Mouse (Mus musculus): Measurements from ENCODE around the gene Ear6.
"Not testable (repeated sequence)": the region's sequence is repeated elsewhere in the genome, so short reads cannot be mapped to it uniquely, and the experiment has no call there.

Ear6 gene

DNA sequence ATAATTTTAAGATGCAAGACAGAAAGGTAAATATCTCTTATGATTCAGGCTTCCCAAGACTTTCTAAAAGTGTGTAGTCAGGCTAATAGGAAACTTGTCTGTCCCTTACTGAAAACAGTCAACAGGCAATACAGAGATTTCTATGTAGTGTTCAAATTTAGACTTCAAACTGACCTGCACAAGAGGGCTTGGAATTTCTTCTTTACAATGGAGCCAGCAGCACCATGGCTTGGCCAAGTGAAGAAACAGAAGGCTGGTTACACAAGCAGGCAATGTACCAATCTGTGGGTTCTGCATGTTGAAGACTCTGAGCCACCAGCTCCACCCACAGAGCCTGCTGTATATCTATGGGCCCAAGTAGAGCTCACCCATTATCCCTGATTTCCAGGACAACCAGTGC, at the start of gene Ear6:
TSS of gene Ear6 (plus strand) at position 301 of the 400 bp plus-strand sequence.
- DNase-seq = no peak

DNA sequence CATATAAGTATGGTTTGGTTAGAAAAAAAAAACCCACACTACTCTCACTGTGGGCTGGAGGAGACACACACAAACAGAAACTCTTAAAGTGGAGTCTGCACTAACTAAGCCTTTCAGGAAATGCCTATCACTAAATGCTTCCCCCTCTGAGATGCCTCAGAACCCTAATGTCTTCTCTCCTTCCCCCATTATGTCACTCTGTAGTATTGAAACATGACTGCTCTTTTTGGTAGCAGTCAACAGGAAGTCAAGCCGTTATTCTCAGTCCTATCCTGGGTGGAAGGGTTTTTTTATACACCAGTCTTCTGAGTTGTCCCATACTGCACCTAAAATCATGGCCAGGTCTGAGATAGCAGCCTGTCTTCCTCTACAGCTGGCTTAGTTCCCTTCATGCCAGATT, 26.9 kb upstream of the Ear6 start:
- no peak for DNase-seq

DNA sequence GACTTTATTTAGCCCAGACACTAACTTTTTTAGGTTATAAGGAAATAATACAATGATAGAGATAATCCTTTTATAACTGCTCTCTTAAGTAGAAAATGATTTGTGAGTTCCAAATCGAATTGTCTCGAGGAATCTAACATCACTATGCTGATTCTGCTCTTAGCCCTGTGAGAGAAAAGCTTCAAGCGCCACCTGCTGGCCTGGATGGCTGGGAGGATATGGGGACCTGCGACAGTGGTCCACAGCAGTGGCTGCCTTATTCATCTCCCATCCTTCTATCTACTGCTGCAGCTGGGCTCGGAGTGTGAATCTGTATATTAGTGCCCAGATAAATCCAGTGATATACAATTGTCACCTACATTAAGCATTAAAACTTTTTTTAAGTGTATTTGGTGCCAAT, 25.7 kb upstream of the Ear6 start:
- DNase-seq = peak in 1 of 2 experiments; percentile 31

DNA sequence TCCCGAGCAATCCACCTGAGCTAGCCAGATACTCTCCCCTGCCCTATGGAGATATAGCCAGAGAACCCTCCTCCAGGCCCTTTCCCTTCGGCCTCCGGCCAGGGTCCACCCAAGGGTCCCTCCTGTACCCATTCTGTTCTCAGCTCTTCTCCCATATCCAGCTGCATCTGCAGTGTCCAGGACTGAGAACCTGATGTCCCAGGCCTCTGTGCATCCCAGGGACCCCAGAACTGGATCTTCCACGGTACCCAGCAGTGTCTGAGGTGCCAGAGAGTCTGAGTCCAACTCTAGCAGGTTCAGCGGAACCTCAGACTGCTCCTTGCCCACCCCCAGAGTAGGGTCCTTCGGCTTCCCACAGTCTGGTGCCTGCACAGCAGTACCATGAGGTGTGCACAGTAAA, 24.3 kb upstream of the Ear6 start:
- DNase-seq = no peak

DNA sequence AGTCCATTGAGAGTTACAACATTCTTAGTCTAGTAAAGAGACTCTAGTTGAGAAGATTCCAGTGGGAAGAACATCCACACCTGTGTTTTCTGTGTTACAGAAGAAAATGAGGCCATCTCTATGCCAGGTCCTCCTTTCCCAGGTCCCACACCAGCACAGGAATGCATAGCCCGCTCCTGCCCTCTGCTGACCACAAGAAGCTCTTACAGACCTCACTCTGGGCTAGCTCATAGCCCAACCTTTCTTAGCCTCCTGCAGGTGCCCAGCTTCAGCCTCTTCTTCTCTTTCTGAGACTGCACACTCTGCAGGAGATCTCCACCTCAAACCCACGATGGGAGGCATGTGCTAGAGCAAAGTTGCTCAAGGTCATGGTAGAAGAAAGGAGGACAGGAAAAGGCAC, 15.0 kb upstream of the Ear6 start:
- not testable (repeated sequence) for DNase-seq

DNA sequence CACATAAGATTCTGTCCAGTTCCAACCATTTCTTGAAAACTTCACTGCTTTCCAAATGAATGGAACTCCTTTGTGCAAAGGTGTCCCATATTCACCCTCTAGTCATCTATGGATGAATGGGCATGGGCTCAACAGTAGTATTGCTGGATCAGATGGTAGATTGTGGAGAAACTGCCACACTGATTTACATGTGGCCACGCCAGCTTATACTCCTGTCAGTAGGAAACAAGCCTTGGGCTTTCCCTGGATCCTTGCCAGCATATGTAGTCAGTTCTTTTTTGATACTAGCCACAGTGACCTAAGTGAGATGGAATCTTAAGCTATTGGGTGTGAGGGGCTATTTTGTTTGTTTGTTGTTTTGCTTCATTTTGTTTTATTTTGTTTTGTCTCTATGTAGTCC, 11.2 kb upstream of the Ear6 start:
- DNase-seq = no peak

DNA sequence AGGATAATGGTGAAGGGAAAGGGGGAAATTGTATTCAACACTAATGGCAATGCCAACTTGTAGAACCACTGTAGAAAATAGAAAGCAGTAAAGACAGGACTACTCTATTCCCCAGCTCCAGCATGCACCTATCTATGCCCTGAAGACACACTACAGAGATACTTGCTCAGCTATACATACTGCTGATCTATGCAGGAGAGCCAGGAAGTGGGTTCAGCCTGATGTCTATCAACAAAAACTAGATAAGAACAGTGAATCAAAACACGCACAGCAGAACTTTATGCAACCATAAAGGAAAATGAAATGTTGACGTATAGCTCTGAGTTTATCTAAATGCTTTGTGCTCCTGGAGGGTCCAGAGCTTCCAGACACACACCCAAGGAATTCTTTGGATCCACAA, 10.7 kb upstream of the Ear6 start:
- DNase-seq = no peak

DNA sequence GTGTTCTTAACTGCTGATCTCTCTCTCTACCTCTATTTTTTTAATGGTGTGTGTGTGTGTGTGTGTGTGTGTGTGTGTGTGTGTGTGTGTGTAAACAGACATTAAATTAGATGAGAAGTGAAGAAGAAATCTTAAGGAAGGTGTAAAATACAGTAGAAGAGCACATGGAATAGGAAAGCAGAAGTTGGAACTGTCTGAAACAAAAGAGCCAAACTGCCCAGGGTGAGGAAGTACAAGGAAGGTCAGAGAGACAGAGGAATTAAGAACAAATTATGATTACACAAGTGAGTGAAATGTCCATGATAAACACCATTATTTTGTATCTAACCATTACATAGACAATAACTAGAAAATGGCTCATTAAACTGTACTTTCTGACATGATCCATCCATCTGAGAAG, 9.6 kb upstream of the Ear6 start:
- no peak for DNase-seq

DNA sequence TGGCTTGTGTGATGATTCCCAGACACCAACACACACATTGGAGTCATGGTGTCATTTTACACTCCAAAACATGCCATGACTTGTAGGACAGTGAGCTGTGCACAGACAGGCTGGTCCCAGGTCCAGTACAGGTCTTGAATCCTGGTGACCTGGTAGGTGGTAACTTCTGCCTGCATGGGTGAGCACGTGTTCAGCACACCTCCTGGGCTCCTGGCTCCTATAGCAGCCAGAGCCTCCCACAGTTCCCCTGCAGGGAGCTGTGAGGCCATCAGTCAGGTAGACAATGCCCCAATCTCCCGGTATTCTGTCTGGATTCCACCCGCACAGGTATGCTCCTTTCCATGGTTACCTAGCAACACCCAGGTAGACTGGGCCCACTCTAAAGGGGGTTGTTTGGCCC, 6.9 kb upstream of the Ear6 start:
- no peak for DNase-seq

DNA sequence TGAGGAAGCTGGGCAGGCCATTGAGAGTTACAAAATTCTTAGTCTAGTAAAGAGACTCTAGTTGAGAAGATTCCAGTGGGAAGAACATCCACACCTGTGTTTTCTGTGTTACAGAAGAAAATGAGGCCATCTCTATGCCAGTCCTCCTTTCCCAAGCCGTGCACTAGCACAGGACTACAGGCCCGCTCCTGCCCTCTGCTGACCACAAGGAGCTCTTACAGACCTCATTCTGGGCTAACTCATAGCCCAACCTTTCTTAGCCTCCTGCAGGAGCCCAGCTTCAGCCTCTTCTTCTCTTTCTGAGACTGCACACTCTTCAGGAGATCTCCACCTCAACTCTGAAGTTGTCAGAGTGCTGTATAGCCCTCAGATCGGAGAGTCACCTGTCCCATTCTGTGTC, 2.5 kb upstream of the Ear6 start:
- not testable (repeated sequence) for DNase-seq

DNA sequence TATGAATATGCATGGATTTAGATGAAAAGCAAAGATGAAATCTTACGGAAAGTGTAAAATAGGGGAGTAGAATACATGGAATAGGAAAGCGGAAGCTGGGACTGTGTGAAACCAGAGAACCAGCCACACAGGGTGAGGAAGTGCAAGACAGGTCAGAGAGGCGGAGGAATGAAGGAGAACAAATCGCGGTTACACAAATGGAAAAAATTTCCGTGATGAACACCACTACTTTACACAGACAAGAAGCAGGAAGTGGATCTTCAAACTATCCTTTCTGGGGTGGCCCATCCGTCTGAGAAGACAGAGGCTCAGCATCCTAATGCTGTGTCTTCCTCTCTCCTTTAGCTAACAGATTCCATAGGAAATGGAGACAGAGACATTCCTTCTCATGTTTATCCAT, 1.8 kb downstream of the Ear6 start:
- DNase-seq = not testable (repeated sequence)

DNA sequence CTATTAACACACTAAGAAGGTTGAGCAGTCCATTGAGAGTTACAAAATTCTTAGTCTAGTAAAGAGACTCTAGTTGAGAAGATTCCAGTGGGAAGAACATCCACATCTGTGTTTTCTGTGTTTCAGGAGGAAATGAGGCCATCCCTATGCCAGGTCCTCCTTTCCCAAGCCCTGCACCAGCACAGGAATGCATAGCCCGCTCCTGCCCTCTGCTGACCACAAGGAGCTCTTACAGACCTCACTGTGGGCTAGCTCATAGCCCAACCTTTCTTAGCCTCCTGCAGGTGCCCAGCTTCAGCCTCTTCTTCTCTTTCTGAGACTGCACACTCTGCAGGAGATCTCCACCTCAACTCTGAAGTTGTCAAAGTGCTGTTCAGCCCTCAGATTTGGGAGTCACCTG, 10.1 kb downstream of the Ear6 start:
- DNase-seq = not testable (repeated sequence)

DNA sequence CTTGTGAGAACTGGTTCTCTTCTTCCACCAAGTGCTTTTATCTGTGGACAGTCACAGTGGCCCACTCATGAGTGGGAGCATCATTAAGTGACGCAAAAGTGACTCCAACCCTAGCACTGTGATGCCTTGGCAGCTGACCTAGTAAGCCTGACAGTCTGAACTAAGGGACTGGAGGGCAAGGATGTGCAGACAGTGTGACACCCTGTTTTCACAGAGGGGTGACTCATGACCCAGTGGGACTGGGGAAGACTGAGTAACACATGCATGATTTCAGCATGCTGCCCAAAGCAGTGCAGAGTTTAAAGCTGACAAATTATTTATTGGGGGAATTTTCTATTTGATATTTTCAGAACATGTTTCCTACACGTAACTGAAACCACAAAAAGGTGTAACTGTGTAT, 17.3 kb downstream of the Ear6 start:
- no peak for DNase-seq

DNA sequence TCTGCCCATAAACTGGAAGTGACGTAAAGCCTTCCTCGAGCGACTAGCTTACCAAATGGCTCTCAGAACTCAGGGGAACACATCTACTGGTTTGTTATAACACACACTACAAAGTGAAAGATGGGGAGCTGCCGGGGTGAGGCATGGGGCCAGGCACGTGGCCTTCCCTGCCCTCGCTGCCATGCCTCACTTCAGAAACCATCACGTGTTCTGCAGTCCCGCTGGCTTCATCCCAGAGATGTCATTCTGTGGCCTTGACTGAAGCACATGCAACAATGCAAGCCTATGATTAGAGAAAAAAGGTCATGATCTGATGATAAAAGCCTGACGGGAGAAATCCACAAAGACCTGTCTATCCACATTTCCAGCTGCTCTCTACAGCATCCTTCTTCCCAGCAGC, 18.2 kb downstream of the Ear6 start:
- DNase-seq = no peak

DNA sequence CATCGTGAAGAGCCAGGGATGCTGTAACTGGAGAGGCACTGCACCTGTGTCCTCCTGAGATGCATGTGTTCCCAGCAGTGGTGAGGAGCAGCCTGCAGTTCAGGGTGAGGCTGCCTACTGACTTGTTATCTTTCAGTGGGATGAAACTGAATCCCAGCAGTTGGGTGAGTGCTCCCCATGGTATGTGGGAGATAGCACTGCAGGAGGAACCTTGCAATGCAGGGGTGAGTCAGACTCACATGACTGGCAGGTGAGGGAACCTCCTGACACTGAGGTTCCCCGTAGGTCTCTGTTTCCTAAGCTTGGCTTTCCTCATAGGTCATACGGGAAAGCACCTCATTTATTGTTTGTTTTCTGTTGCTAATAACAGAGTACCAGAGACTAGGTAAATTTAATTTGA, 24.0 kb downstream of the Ear6 start:
- no peak for DNase-seq

DNA sequence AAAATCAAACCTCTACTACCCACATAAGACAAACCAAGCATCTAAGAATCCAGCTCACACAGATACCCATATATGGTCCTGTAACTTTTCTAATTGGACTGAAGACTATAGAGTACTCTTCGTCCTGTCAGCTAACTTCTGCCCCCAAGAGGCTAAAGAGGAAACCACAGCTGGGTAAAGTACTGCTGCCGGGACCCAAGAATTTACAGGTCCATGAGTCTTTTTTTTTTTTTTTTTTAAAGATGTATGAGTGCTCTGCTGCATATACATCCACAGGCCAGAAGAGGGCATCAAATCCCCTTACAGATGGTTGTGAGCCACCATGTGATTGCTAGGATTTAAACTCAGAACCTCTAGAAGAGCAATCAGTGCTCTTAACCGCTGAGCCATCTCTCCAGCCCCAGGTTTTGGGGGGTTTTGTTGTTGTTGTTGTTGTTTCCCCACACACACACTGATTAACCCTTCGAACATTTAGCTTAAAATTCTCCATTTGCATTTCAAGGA, 30.1 kb downstream of the Ear6 start:
- peak; percentile 76 to 77 for DNase-seq

DNA sequence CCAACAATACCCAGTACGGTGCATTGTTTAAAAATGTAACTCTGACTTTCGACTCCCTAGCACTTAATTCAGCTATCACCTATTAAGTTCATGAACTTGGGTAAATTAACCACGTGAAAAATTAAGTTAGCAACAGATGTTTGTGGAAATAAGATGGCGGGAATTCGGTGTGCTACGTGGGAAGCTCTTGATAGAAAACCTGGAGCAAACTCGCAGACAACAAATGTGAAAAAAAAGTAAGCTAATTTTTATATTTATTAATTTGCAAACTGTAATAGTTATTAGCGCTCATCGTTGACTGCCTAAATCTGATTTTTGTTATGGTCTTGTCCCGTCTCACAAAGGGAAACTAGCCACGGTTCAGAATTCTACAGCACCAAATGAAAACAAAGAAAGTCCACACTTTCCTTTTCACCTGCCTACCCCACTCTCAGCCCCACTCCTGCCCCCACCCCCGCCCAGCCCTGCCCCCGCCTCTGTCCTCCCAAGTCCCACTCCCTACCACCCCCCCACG, 30.6 kb downstream of the Ear6 start:
- DNase-seq = no peak

DNA sequence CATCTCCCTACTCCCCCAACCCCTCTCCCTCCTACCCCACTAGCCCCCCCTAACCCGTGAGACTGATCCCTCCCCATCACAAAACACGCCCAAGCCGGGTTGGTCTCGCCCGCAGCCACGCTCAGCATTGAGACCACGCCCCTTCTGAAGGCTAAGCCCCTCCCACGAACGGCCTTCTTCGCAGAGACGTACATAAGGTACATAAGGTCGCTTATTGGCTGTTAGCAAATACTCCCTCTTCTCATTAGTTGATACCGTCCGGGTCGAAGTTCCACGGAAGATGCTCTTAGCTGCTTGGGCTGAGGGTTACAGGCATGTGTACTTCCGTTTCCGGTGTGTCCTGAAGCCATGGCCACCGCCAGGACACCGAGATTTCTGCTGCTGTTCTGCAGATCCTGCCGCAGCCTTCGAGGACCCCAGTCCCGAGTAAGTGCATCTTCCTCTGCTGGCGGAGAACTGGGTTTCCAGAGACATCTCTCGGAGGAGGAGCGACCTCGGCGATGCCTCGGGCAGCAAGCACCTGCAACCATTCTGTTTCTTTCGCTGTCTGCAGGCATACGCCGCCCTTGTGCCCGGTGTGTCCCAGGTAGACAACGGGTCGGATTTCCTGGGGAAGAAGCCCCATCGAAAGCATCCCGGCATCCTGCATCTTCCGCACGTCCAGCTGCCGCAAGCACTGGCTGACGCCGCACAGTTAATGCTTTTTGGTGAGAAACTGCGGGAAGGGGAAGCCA, 31.3 kb downstream of the Ear6 start, which contains the start of gene Mettl17:
TSS of gene Mettl17 (plus strand) at position 245 of the 734 bp plus-strand sequence.
- peak; percentile 93 to 95 for DNase-seq

DNA sequence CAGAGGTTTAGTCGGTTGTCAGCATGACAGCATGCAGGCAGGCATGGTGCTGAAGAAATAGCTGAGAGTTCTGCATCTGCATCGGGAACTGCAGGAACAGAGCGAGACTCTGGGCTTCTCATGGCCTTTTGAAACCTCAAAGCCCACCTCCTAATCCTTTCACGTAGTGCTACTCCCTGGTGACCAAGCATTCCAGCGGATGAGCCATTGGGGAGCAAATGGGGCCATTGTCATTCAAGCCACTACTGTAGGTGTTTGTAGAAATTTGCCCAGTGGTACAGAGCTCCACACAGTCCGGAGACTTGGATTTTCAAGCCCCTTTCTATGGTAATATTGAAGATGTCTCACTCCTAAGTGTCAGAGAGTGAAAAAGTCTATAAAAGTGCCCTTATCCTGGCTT, 32.6 kb downstream of the Ear6 start:
- DNase-seq = no peak

DNA sequence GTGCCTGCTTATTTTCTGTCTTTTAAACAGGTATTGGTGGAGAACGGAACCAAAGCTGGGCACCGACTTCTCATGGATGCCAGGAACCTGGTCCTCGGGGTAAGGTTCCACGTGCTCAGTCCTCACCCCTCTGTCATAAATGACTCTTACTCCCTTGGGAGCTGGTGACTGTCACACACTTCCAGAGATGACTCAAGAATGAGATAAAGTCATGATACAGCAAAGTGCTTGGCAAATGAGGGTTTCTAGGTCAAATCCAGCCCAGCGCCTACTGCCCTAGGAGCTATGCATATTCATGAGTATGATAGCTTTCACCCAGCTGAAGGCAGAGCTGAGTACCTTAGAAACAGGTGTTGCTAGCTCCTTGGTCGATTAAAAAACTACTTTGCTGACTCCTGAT, 36.3 kb downstream of the Ear6 start:
- no peak for DNase-seq

DNA sequence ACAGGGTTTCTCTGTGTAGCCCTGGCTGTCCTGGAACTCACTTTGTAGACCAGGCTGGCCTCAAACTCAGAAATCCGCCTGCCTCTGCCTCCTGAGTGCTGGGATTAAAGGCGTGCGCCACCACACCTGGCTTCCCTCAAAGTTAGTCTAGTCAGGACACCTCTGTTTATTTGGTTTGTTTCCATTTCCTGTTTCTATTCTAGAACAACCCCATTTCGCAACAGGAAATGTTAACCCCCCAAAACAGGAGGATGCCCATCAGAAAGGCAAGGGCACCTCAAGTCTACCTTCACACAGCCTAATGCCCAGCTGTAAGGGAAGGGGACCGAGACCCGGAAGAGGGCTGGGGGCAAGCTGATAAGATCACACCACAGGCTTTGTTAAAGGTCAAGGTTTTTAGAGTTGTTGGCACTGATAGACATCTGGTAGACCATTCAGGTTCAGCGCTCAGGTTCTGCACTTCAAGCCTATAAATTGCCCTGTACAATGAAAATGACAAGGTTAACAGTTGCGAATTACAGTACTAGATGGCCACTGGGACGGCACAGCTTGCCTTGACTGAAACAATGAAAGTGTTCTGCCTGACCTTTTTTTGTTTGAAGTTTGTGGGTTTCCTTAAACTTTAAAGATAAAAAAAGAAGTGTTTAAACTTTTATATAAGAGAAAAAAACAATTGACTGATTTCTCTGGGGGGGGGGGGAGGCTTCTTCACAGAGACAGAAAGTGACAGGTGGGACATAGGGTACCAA, 38.9 kb downstream of the Ear6 start, which contains the start of gene Slc39a2:
TSS of gene Slc39a2 (plus strand) at position 699 of the 749 bp plus-strand sequence.
- DNase-seq = no peak

DNA sequence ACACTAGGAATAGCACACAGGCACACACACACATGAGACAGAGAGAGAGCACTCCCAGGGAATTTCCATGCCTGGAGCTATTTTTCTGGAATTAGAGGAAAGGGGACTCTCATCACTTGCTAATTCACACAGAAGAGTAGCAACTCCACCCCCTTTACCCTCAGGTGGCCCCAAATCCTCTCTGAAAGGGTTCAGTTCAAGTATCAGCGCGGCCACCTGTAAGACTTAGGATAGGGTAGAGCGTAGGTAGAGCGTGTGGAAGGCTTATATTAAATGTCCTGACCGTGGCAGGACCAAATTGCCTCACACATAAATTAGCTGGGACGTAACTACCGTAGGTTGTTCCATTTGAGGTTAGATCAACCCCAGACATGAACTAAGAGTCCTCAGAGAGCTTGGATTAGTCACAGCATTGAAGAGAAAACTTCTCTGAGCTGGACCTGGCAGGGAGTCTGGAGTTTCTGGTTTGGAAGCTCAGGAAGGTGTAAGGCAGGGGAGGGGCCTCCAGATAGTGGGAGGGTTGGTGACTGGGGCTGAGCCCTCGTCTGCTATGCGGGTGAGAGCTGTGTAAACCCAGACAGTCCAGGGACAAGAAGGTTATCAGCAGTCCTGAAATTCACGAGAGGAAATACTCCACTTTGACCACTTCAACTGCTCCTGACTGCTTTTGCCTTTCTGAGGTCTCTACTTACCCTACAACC, 39.7 kb downstream of the Ear6 start:
- no peak for DNase-seq

DNA sequence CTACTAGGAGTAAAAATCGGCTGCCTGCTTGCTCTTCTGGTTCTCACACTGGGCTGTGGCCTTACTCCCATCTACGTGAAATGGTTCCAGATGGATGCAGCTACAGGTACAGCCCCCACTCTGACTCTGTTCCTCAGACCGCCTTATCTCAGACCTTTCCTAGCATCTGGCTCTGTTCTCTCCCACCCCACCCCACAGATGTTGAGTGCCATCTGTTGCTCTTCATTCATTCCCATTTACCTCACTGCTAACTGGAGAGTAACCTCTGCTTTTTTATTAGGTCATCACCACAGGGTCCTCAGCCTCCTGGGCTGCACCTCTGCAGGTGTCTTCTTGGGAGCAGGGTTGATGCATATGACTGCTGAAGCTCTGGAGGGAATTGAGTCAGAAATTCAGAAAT, 40.3 kb downstream of the Ear6 start:
- DNase-seq = no peak
